Mouse (Mus musculus) layer of hippocampus, adult 8-10 months (tissue): ENCODE measurements around the gene Ugt2a2. TPM values are rescaled to one million over a fixed set of nuclear protein-coding genes. Genes with fewer than 3 reads are reported as not detected.
"Not testable (repeated sequence)": the region's sequence is repeated elsewhere in the genome, so short reads cannot be mapped to it uniquely, and the experiment has no call there.

Experiments
- DNase-seq, 2 experiments: peaks; one replicate each; pipeline ENCODE4 v3.0.0; 2022; ENCODE audit warnings: low spot score in 2 of 2
- total RNA-seq, 4 experiments: library from RNA; stranded (reverse); gene quantifications; 2 replicates each; pipeline ENCODE4 v1.2.4; 2022

The Ugt2a2 gene
- total RNA-seq, result not detected

- no peak for DNase-seq
Observed at GRCm38 (mm10) chr5:87482160-87482559, at the start of gene Ugt2a2. Ugt2a2 (minus strand) TSS chr5:87482260.

- not testable (repeated sequence) for DNase-seq
Observed at GRCm38 (mm10) chr5:87523561-87523960, 41.5 kb upstream of the Ugt2a2 start.

GRCm38 (mm10) chr5:87505776-87506458, 23.9 kb upstream of the Ugt2a2 start:
- DNase-seq, result no peak

GRCm38 (mm10) chr5:87502687-87503086, 20.6 kb upstream of the Ugt2a2 start:
- DNase-seq, result no peak

- no peak for DNase-seq
Observed at GRCm38 (mm10) chr5:87499341-87499740, 17.3 kb upstream of the Ugt2a2 start.

GRCm38 (mm10) chr5:87498936-87499335, 16.9 kb upstream of the Ugt2a2 start:
- DNase-seq, result no peak

GRCm38 (mm10) chr5:87490771-87491170, 8.7 kb upstream of the Ugt2a2 start, which contains the start of gene Ugt2a1:
Ugt2a1 (minus strand) TSS chr5:87490871.
- no peak for DNase-seq

- not testable (repeated sequence) for DNase-seq
Observed at GRCm38 (mm10) chr5:87486706-87487105, 4.6 kb upstream of the Ugt2a2 start, which contains the start of gene Gm43638. Gm43638 (minus strand) TSS chr5:87486806.

GRCm38 (mm10) chr5:87458810-87459209, 23.2 kb downstream of the Ugt2a2 start:
- no peak for DNase-seq

GRCm38 (mm10) chr5:87457701-87458100, 24.4 kb downstream of the Ugt2a2 start:
- no peak for DNase-seq

- DNase-seq, result no peak
Observed at GRCm38 (mm10) chr5:87456216-87456850, 25.7 kb downstream of the Ugt2a2 start.

GRCm38 (mm10) chr5:87455519-87455918, 26.5 kb downstream of the Ugt2a2 start:
- no peak for DNase-seq

- not testable (repeated sequence) for DNase-seq
Observed at GRCm38 (mm10) chr5:87452514-87452913, 29.5 kb downstream of the Ugt2a2 start.

- peak; percentile 2 for DNase-seq
Observed at GRCm38 (mm10) chr5:87436264-87436663, 45.8 kb downstream of the Ugt2a2 start.

- no peak for DNase-seq
Observed at GRCm38 (mm10) chr5:87425676-87426075, 56.4 kb downstream of the Ugt2a2 start.

GRCm38 (mm10) chr5:87424041-87424440, 58.0 kb downstream of the Ugt2a2 start, which contains the start of gene Ugt2b38:
Ugt2b38 (minus strand) TSS chr5:87424203.
- not testable (repeated sequence) for DNase-seq

Other genes starting within 250 kb of the Ugt2a2 start
- not detected for gene Ugt2b37, start 227.5 kb downstream of the Ugt2a2 start, total RNA-seq
- not detected for gene Ugt2a3, start 145.1 kb downstream of the Ugt2a2 start, total RNA-seq
- not detected for gene Ugt2b38, start 58.1 kb downstream of the Ugt2a2 start, total RNA-seq
- not detected for gene Gm43638, start 4.5 kb upstream of the Ugt2a2 start, total RNA-seq
- gene Ugt2a1, start 8.6 kb upstream of the Ugt2a2 start, total RNA-seq, result not detected
- not detected for gene Sult1b1, start 55.9 kb upstream of the Ugt2a2 start, total RNA-seq
- not detected for gene Sult1d1, start 86.8 kb upstream of the Ugt2a2 start, total RNA-seq
- not detected for gene Sult1e1, start 109.3 kb upstream of the Ugt2a2 start, total RNA-seq
- not detected for gene Csn1s1, start 183.9 kb upstream of the Ugt2a2 start, total RNA-seq
- under 1 TPM in 1 of 4 experiments, not detected in 3; 0.09 TPM for gene Csn2, start 217.4 kb upstream of the Ugt2a2 start, total RNA-seq